Comparison of ENCODE assay signal across 8 mouse cellular contexts in the genomic region with DNA sequence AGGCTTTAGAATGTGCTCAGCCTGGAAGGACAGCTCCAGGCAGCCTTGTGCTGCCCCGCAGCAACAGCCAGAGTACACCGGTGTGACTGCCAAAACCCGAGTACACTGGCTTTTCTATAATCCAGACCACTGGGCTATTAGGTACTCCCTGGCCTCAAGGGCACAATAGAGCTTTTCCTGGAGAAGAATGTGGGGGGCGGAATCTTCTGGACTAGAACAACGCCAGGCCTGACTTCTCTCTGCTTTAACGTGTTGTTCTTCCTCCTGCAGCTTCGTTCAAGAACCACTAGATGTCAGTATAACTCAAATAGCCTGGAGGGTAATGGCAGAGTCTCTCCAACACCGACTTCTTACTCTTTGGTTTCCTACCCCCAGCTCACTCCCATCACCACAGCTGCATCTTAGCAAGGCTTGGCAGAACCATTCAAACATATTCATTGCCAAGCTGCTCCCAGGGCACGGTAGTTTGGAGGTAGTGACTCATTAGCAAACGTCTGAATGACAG.
DNase-seq lines count a peak whose midpoint lies in the region; ATAC-seq lines count a peak whose summit lies in the region.

No protein-coding gene starts in this region.

- no peaks in the 10 kb centered on the region for H3K36me3 ChIP-seq in intestine, embryonic 14.5 days (ENCODE audit: control insufficient read depth, insufficient read depth, low read length)
- H3K36me3 ChIP-seq in midbrain, embryonic 11.5 days (ENCODE audit: control insufficient read depth, insufficient read depth, low read length) = no peaks in the 10 kb centered on the region
- H3K36me3 ChIP-seq in stomach, embryonic 14.5 days (ENCODE audit: control insufficient read depth, insufficient read depth, low read length) = no peaks in the 10 kb centered on the region

- no peaks in the 10 kb centered on the region for H3K9me3 ChIP-seq in intestine, embryonic 14.5 days (ENCODE audit: control insufficient read depth, low read length)
- no peaks in the 10 kb centered on the region for H3K9me3 ChIP-seq in midbrain, embryonic 11.5 days (ENCODE audit: control insufficient read depth, low read length)
- H3K9me3 ChIP-seq in stomach, embryonic 14.5 days (ENCODE audit: control insufficient read depth, low read depth, low read length) = no peaks in the 10 kb centered on the region

- H3K4me2 ChIP-seq in intestine, embryonic 14.5 days (ENCODE audit: low read length) = no peak overlapping the region; the same call in 1 of the 2 replicates
- no peak overlapping the region for H3K4me2 ChIP-seq in midbrain, embryonic 11.5 days
- H3K4me2 ChIP-seq in stomach, embryonic 14.5 days (replicated peaks; ENCODE audit: low read depth, low read length) = no peak overlapping the region

- no peak overlapping the region for H3K9ac ChIP-seq in intestine, embryonic 14.5 days (ENCODE audit: low read length)
- H3K9ac ChIP-seq in midbrain, embryonic 11.5 days (ENCODE audit: low read length) = 0 out of 2 replicates have a peak overlapping the region, but pooled peaks have one; percentile 32
- no peak overlapping the region for H3K9ac ChIP-seq in stomach, embryonic 14.5 days (replicated peaks; ENCODE audit: low read depth, low read length)

- no peak overlapping the region for H3K4me3 ChIP-seq in intestine, embryonic 14.5 days (ENCODE audit: low read depth, low read length)
- H3K4me3 ChIP-seq in midbrain, embryonic 11.5 days (ENCODE audit: low read depth, low read length) = no peak overlapping the region
- no peak overlapping the region for H3K4me3 ChIP-seq in stomach, embryonic 14.5 days (ENCODE audit: low read depth, low read length)

- H3K4me1 ChIP-seq in intestine, embryonic 14.5 days (replicated peaks; ENCODE audit: control insufficient read depth, insufficient read depth, low read length) = no peaks in the 10 kb centered on the region; the same call in 1 of the 2 replicates
- no peaks in the 10 kb centered on the region for H3K4me1 ChIP-seq in midbrain, embryonic 11.5 days (ENCODE audit: control insufficient read depth, insufficient read depth, low read length)
- H3K4me1 ChIP-seq in stomach, embryonic 14.5 days (ENCODE audit: control insufficient read depth, insufficient read depth, low read length) = no peaks in the 10 kb centered on the region; the same call in 1 of the 2 replicates

- no peaks in the 10 kb centered on the region for H3K27me3 ChIP-seq in intestine, embryonic 14.5 days (replicated peaks; ENCODE audit: control insufficient read depth, insufficient read depth, low read length)
- no peaks in the 10 kb centered on the region for H3K27me3 ChIP-seq in midbrain, embryonic 11.5 days (ENCODE audit: control insufficient read depth, insufficient read depth, low read length)
- H3K27me3 ChIP-seq in stomach, embryonic 14.5 days (ENCODE audit: control insufficient read depth, insufficient read depth, low read length) = no peaks in the 10 kb centered on the region

- ATAC-seq in granulocyte monocyte progenitor cell, adult 5-6 weeks (replicated peaks; ENCODE audit: poor library complexity, severe bottlenecking) = peak; percentile 99
- peak; percentile 69 for ATAC-seq in intestine, embryonic 14.5 days (replicated peaks; ENCODE audit: low FRiP score, low TSS enrichment, low read depth)
- ATAC-seq in midbrain, embryonic 11.5 days (ENCODE audit: low FRiP score) = peak; percentile 81
- peak; percentile 84 for ATAC-seq in stomach, embryonic 14.5 days (ENCODE audit: insufficient number of reproducible peaks, insufficient read depth, low FRiP score, low read depth)

- WGBS in intestine, embryonic 14.5 days = 10% methylated on average over 10 of the region's 10 CpGs
- 12% methylated on average over 10 of the region's 10 CpGs for WGBS in midbrain, embryonic 11.5 days
- WGBS in stomach, embryonic 14.5 days = 12% methylated on average over 10 of the region's 10 CpGs

- peak; percentile 49 for DNase-seq in urinary bladder, postnatal 14 days (ENCODE audit: low spot score)
- no peak for DNase-seq in urinary bladder, adult 2 months (ENCODE audit: low spot score)
- DNase-seq in embryo, embryonic 11 days = peak; percentile 71
- peak; percentile 80 for DNase-seq in intestine, embryonic 14.5 days (ENCODE audit: low spot score)
- peak; percentile 47 for DNase-seq in left cerebral cortex, postnatal 4 days
- peak; percentile 89 for DNase-seq in midbrain, embryonic 11.5 days (ENCODE audit: low spot score, missing footprints)

- intact Hi-C loops in left cerebral cortex, postnatal 4 days (cut with DNase I) = loop anchor here (5.0 kb wide), 1 partner anchor 267 kb away; no protein-coding TSS in a partner anchor

- no peak overlapping the region for H3K27ac ChIP-seq in intestine, embryonic 14.5 days (ENCODE audit: low read depth)
- H3K27ac ChIP-seq in midbrain, embryonic 11.5 days (ENCODE audit: low read depth, low read length) = no peak overlapping the region
- no peak overlapping the region for H3K27ac ChIP-seq in stomach, embryonic 14.5 days (ENCODE audit: low read length)
